8 mouse cellular contexts compared by ENCODE assay signal in genomic region chr14:121365390-121365789, GRCm38 (mm10). TPM values are rescaled to one million over a fixed set of nuclear protein-coding genes. Genes with fewer than 3 reads are reported as not detected.
A peak's percentile ranks its signal among the peaks of the same experiment; 100 is the strongest.
DNase-seq lines count a peak whose midpoint lies in the region; ATAC-seq and TF ChIP-seq lines count a peak whose summit lies in the region.

No protein-coding gene starts in this region.

- peak; percentile 64 to 67 for DNase-seq in cerebellum, postnatal 14 days
- no peak for DNase-seq in cerebellum, adult 11-12 months
- no peak for DNase-seq in stomach, postnatal 0 days (ENCODE audit: low spot score)
- peak; percentile 46 for DNase-seq in testis, postnatal 14 days (ENCODE audit: low spot score)
- DNase-seq in layer of hippocampus, postnatal 10 days (ENCODE audit: low spot score in 2 of 2), result no peak
- DNase-seq in thymus, postnatal 36 days, result no peak

- H3K4me2 ChIP-seq in stomach, embryonic 14.5 days (replicated peaks; ENCODE audit: low read depth, low read length), result 0 out of 2 replicates have a peak overlapping the region, but pooled peaks have one; percentile 8
- H3K4me2 ChIP-seq in stomach, postnatal 0 days (replicated peaks; ENCODE audit: low read depth), result no peak overlapping the region
- peak overlapping the region; percentile 75 for H3K4me2 ChIP-seq in liver, embryonic 12.5 days

- no peaks in the 10 kb centered on the region for H3K27me3 ChIP-seq in stomach, embryonic 14.5 days (ENCODE audit: control insufficient read depth, insufficient read depth, low read length)
- H3K27me3 ChIP-seq in stomach, postnatal 0 days (ENCODE audit: control insufficient read depth, insufficient read depth, low read length), result no peaks in the 10 kb centered on the region
- H3K27me3 ChIP-seq in liver, embryonic 12.5 days (replicated peaks), result no peaks in the 10 kb centered on the region

- H3K27ac ChIP-seq in stomach, embryonic 14.5 days (ENCODE audit: low read length), result peak overlapping the region; percentile 53; the same call in 1 of the 2 replicates
- no peak overlapping the region for H3K27ac ChIP-seq in stomach, postnatal 0 days (replicated peaks)
- peak overlapping the region; percentile 90 for H3K27ac ChIP-seq in liver, embryonic 12.5 days

- TF ChIP-seq EP300 in stomach, postnatal 0 days (optimal IDR thresholded peaks at IDR 0.05), result no peak

- H3K9me3 ChIP-seq in stomach, embryonic 14.5 days (ENCODE audit: control insufficient read depth, low read depth, low read length), result no peaks in the 10 kb centered on the region
- no peaks in the 10 kb centered on the region for H3K9me3 ChIP-seq in stomach, postnatal 0 days (ENCODE audit: control insufficient read depth, low read length)
- peaks cover 4% of the 10 kb centered on the region; the same call in 1 of the 2 replicates for H3K9me3 ChIP-seq in liver, embryonic 12.5 days (replicated peaks)

- ATAC-seq in stomach, embryonic 14.5 days (ENCODE audit: insufficient number of reproducible peaks, insufficient read depth, low FRiP score, low read depth), result no peak
- ATAC-seq in stomach, postnatal 0 days (ENCODE audit: low FRiP score, low TSS enrichment), result no peak
- ATAC-seq in liver, embryonic 12.5 days, result peak; percentile 85

- peaks cover 63% of the 10 kb centered on the region for H3K4me1 ChIP-seq in stomach, embryonic 14.5 days (ENCODE audit: control insufficient read depth, insufficient read depth, low read length)
- peaks cover 18% of the 10 kb centered on the region for H3K4me1 ChIP-seq in stomach, postnatal 0 days (replicated peaks; ENCODE audit: control insufficient read depth, insufficient read depth)
- H3K4me1 ChIP-seq in liver, embryonic 12.5 days, result peaks cover 100% of the 10 kb centered on the region

- TF ChIP-seq CTCF in stomach, postnatal 0 days (IDR thresholded peaks at IDR 0.05; ENCODE audit: low read depth), result no peak

- WGBS in stomach, embryonic 14.5 days, result 52% methylated on average over 7 of the region's 7 CpGs
- 46% methylated on average over 7 of the region's 7 CpGs for WGBS in stomach, postnatal 0 days
- WGBS in liver, embryonic 12.5 days (ENCODE audit: insufficient replicate concordance), result 12% methylated on average over 7 of the region's 7 CpGs

- H3K36me3 ChIP-seq in stomach, embryonic 14.5 days (ENCODE audit: control insufficient read depth, insufficient read depth, low read length), result no peaks in the 10 kb centered on the region; the same call in 1 of the 2 replicates
- H3K36me3 ChIP-seq in stomach, postnatal 0 days (ENCODE audit: control insufficient read depth, insufficient read depth, low read length), result no peaks in the 10 kb centered on the region
- peaks cover 46% of the 10 kb centered on the region for H3K36me3 ChIP-seq in liver, embryonic 12.5 days

- H3K9ac ChIP-seq in stomach, embryonic 14.5 days (replicated peaks; ENCODE audit: low read depth, low read length), result no peak overlapping the region
- H3K9ac ChIP-seq in stomach, postnatal 0 days (ENCODE audit: low read length), result no peak overlapping the region
- peak overlapping the region; percentile 59 for H3K9ac ChIP-seq in liver, embryonic 12.5 days

- H3K4me3 ChIP-seq in stomach, embryonic 14.5 days (ENCODE audit: low read depth, low read length), result no peak overlapping the region
- H3K4me3 ChIP-seq in stomach, postnatal 0 days (ENCODE audit: low read depth, low read length), result no peak overlapping the region
- H3K4me3 ChIP-seq in liver, embryonic 12.5 days, result peak overlapping the region; percentile 43

RNA-seq across cellular contexts. Expression of gene Stk24, which starts 14.4 kb away (rescaled TPM):
- 46.3 and 48.5 TPM in 2 replicates for polyA plus RNA-seq in stomach, embryonic 14.5 days (2014; fragmentation: Nextera tagmentation; extraction: Ambion mirVana)
- 34.0 and 35.9 TPM in 2 replicates for polyA plus RNA-seq in stomach, postnatal 0 days (2015; fragmentation: Nextera tagmentation; extraction: Ambion mirVana)
- 56.8 and 62.0 TPM in 2 replicates for polyA plus RNA-seq in liver, embryonic 12.5 days (2016; fragmentation: Nextera tagmentation; extraction: Ambion mirVana)
- 10 to 100 TPM; 45.8 to 51.1 TPM for total RNA-seq in layer of hippocampus, postnatal 10 days (2021)

Comparison
In these comparisons a context has a peak if more than half of its experiments do, and no peak if none do; other contexts are left out.
1. DNase-seq: peak in cerebellum, postnatal 14 days (2 of 2) and testis, postnatal 14 days (single experiment); none in cerebellum, adult 11-12 months (single experiment), stomach, postnatal 0 days (single experiment), layer of hippocampus, postnatal 10 days (0 of 2) and thymus, postnatal 36 days (0 of 2).